Mouse (Mus musculus): ENCODE measurements around the gene Gm49322.
"Not testable (repeated sequence)": the region's sequence is repeated elsewhere in the genome, so short reads cannot be mapped to it uniquely, and the experiment has no call there.

Gm49322 gene

DNA sequence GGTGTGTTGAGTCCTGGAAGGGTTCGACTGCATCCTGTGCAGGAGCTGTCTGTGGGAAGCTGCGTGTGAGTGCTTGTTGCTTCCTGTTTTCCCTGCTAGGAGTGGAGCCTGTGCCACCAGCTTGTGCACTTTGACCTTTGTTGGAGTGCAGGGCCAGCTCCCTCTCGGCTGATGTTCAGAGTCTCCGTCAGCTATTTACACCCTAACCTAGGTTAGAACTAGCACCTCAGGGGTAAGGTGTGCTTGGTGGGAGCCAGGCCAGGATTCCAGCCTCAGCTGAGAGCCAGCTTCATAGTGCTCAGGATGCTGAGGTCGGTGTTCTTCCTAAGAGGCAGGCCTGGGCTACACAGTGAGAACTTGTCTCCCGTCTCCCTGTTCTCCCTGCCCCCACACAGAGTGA, 29.5 kb downstream of the Gm49322 start:
- in situ Hi-C loops (cut with MboI; ENCODE audit: unreplicated experiment in 2 of 2): no loop called here

- in situ Hi-C loops (cut with MboI; ENCODE audit: unreplicated experiment in 2 of 2): no loop called here
These were observed 41.1 kb downstream of the Gm49322 start for GRCm38 (mm10) chr10:80646936-80647335.

DNA sequence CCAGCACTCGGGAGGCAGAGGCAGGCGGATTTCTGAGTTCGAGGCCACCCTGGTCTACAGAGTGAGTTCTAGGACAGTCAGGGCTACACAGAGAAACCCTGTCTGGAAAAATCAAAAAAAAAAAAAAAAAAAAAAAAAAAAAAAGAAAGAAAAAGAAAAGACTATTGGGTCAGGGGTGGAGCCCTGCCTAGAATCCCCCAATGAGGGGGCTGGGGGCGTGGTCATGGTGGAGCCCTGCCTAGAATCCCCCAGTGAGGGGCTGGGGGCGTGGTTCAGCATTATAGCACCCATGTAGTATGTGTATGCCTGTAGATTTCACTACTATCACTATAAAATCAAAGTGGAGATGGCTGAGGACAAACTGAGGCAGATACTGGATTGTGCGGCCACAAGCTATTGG, 44.1 kb downstream of the Gm49322 start:
- in situ Hi-C loops (cut with MboI; ENCODE audit: unreplicated experiment in 2 of 2): not testable (repeated sequence)

DNA sequence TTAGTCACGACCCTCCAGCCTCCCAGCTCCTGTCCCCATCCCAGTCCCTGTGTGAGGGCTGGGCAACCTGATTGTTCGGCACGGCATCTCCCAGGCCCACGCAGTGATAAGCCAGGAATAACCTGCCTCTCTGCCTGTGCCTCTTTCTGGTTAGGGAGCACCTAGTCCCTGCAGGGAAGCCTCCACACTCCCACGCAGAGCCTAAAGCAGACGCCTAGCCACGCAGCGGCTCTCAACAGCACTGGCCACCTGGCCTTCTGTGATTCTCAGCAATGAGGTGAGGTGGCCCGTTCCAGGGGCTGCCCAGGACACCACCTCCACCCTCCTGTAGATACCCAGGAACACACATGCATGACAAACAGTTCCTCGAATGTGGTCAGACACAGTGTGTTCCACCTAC, 44.6 kb downstream of the Gm49322 start:
- in situ Hi-C loops (cut with MboI; ENCODE audit: unreplicated experiment in 2 of 2): no loop called here

GRCm38 (mm10) chr10:80653156-80653720, 47.4 kb downstream of the Gm49322 start:
- in situ Hi-C loops (cut with MboI; ENCODE audit: unreplicated experiment in 2 of 2): no loop called here

DNA sequence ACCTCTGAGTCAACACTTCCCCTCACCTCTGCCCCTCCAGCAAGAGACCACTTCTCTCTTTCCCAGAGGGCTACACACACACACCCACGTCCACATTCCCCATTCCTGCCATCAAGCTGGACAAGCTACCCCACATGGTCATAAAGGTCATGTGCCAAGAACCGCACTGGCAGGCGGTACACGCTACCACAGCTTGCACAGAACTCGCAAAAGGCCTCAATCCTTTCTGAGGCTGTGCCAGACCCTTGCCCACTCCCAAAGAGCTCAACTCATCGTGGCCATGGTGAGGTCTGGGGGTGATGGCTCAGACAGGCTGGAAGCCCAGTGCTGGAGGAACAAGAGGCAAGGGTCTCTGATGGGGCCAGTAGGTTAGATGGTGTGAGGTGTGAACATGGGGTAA, 49.0 kb downstream of the Gm49322 start:
- in situ Hi-C loops (cut with MboI; ENCODE audit: unreplicated experiment in 2 of 2): loop anchor here in 1 of 2 experiments (5.0 kb wide), 2 partner anchors 33 to 37 kb away; partner anchors contain the start of gene Csnk1g2

DNA sequence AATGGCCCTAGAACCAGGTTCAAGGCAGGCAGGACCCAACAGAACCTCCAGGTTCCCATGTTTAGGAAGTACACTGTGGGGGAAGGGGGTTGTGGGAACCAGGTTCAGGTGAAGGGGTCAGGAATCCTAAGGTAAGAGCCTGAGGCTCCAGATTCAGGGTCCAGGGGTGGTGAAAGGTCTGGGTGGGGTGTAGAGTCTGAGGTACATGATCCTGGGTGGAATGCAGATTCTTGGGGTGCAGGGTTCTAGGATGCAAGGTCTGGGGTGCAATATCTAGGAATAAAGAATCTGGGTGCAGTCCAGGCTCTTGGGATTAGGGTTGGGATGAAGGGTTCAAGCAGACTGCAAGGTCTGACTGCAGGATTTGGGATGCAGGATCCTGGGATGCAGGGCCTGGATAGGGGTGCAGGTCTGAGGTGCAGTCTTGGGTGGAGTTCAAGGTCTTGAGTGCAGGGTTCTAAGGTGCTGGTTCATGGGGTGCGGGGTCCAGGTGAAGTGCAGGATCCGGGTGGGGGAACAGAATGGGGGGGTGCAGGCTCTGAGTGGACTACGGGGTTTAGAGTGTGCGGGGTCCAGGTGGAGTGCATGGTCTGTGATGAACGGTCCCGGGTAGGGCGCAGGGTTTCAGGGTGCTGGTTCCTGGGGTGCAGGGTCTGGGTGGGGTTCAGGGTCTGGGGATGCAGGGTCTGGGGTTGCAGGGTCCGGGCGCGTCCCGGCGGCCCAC, 49.7 kb downstream of the Gm49322 start:
- in situ Hi-C loops (cut with MboI; ENCODE audit: unreplicated experiment in 2 of 2): loop anchor here in 1 of 2 experiments (5.0 kb wide), 2 partner anchors 33 to 37 kb away; partner anchors contain the start of gene Csnk1g2

DNA sequence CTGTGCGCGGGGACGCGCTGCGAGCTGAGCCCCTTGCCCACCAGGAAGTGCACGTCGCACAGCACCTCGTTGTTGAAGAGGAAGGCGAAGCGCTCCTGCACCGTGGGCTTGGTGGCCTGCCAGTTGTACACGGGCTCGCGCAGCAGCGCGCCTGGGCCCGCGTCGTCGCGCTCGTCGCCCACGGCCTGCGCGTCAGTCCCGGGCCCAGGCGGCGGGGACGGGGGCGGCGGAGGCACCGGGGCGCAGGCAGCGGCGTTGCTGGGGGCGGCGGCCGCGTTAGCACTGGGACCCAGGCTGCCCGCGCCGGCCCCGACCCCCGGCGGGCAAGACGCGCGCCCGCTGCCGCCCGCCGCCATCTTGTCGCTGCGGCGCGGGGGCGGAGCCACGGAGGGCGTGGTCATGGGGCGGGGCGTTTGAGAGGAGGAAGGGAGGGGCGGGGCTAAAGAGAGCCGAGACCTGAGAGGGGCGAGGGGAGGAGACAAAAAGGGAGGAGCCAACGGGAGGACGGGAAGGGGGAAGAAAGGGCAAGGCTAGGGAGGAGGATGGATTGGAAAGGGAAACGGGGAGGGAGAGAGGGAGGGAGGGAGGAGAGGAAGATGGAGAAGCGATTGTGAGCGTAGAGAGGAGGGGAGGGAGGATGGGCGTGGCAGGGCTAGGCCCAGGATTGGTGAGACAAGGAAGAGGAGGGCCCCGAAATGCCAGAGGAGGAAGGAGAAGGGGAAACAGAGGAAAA, 50.5 kb downstream of the Gm49322 start:
- in situ Hi-C loops (cut with MboI; ENCODE audit: unreplicated experiment in 2 of 2): loop anchor here in 1 of 2 experiments (5.0 kb wide), 2 partner anchors 34 to 36 kb away; partner anchors contain the start of gene Csnk1g2

- in situ Hi-C loops (cut with MboI; ENCODE audit: unreplicated experiment in 2 of 2): loop anchor here in 1 of 2 experiments (5.0 kb wide), 2 partner anchors 35 kb away; partner anchors contain the start of gene Csnk1g2
These were observed 51.2 kb downstream of the Gm49322 start, which contains the start of gene Btbd2 for GRCm38 (mm10) chr10:80656863-80657623. Gene Btbd2 (minus strand): TSS chr10:80657071.

- in situ Hi-C loops (cut with MboI; ENCODE audit: unreplicated experiment in 2 of 2): loop anchor here in 1 of 2 experiments (5.0 kb wide), 2 partner anchors 34 to 36 kb away; partner anchors contain the start of gene Csnk1g2
These were observed 52.5 kb downstream of the Gm49322 start for GRCm38 (mm10) chr10:80658194-80658840.

DNA sequence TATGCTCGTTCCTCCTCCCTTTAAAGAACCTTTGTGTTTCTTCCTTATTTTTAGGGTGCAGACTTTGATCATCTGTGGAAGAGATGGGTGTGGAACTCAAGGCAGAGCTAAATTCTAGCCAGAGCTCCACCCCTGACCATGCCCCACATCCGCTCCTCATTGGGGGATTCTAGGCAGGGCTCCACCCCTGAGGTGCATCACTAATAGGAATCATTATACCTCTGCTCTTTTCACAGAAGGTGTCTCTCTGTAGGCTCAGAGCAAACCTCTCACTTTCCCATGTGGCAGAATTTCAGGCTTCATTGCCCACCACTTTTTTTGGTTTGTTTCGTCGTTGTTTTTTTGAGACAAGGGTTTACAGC, 53.0 kb downstream of the Gm49322 start:
- in situ Hi-C loops (cut with MboI; ENCODE audit: unreplicated experiment in 2 of 2): loop anchor here in 1 of 2 experiments (5.0 kb wide), 2 partner anchors 33 to 37 kb away; partner anchors contain the start of gene Csnk1g2

DNA sequence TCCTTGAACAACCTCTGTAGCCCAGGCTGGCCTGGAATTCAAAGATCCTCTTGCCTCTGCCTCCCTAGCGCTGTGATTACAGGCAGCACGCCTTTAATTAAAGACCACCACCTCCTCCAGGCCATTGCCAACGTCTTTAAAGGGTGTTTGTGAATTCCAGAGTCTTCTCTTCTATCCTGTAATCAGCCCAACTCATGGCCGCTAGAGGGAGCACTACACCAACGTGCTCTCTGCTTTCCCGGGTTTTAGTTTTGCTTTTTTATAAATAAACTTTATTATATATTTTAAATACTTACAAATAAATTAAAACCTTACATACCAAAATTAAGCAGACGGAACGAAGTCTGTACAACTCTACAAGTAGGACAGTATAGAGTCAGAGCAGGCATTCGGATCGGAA, 53.4 kb downstream of the Gm49322 start:
- in situ Hi-C loops (cut with MboI; ENCODE audit: unreplicated experiment in 2 of 2): loop anchor here in 1 of 2 experiments (5.0 kb wide), 2 partner anchors 33 to 37 kb away; partner anchors contain the start of gene Csnk1g2

DNA sequence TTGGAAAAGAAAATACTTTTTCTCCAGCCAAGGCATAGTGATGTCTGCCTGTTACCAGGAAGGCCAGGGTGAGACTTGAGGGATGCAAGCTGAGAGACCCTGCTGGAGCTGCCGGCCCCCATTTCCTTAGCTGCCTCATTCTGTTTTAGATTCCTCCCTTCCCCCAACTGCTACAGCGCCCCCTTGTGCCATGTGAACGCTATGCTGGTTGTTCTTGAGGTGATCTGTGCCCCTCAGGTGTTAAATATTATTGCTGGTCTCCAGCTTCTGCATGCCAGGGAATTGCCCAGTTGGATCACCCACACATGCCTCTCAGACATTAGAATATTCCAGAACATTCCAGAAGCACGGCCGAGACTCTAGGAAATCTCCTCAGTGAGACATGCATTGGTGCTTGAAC, 55.3 kb downstream of the Gm49322 start:
- in situ Hi-C loops (cut with MboI; ENCODE audit: unreplicated experiment in 2 of 2): no loop called here

DNA sequence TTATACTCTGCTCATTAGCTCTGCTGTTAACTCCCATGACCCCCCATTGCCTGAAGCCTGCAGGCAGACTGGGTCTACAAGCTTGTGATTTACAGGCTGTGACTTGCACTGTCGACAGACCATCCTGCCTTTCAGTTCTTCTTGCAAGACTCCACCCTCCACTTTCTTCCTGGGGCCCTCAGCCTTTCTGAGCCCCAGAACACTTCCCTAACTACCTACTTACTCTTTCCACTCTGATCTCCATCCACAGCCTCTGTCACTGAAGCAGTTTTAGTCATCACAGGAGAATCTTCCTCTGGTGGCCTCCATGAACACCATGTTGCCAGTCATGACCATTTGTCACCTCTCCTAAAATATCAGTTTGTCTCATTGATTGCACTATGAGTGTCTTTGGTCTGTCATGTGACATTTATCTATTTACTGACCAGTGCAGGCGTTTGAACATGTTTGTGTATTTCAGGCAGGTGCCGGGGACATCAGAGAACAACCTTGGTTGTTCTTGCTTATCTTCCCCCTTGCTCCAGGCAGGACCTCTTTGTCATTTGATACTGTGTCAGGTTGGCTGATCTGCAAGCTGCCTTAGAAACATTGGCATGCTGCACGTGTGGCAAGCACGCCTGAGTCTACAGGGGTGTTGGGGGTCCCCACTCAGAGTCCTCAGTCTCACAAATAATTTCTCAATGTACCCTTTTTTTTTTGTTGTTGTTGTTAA, 57.8 kb downstream of the Gm49322 start:
- in situ Hi-C loops (cut with MboI; ENCODE audit: unreplicated experiment in 2 of 2): no loop called here

DNA sequence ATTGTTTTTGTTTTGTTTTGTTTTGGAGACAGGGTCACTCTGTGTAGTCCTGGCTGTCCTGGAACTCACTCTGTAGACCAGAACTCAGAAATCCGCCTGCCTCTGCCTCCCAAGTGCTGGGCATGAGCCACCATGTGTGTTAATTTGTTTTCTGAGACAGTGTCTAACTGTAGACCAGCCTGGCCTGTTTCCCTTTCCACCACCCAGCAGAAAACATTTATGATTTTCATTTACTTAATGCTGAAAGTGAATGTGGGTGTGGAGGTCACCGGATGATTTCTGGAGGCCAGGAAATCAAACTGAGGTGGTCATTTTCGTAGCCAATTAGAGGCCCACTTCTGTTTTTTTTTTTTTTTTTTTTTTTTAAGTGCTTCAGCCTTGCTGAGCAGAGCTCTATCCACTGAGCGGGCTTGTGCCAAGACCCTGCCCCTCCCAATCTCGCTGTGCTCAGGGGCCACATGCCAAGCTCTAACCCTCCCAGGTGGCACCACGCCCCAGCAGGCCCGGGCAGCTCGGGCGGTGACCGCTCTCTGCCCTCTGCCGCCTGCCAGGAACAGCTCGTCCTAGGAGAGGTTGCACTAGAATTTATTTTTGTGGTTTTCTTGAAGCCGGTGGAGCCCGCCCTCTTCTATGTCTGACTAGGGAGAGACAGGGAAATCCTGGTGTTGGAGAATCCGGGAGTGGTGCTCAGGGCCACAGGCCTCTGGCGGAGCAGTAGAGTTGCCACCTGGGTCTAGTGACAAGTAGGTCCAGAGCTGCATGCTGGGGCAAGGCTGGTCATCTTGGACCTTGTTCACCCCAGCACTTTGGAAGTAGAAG, 58.6 kb downstream of the Gm49322 start:
- in situ Hi-C loops (cut with MboI; ENCODE audit: unreplicated experiment in 2 of 2): no loop called here

- in situ Hi-C loops (cut with MboI; ENCODE audit: unreplicated experiment in 2 of 2): no loop called here
These were observed 59.2 kb downstream of the Gm49322 start for GRCm38 (mm10) chr10:80665016-80665380.
